Mouse (Mus musculus) CH12.LX (cell line): ENCODE measurements around the gene Trdn. TPM values are rescaled to one million over a fixed set of nuclear protein-coding genes. Genes with fewer than 3 reads are reported as not detected.

Experiments used
- DNase-seq: peaks from one replicate; pipeline ENCODE4 v3.0.0-alpha.2; 2013; ENCODE audit errors: extremely low read depth
- H3K27ac ChIP-seq: 2 replicates; pipeline ENCODE4 v1.5.1; 2012; ENCODE audit warnings: low read depth, mild to moderate bottlenecking, control low read depth, moderate library complexity; ENCODE audit not compliant: insufficient read depth
- H3K27me3 ChIP-seq: replicated peaks from 2 replicates; pipeline ENCODE3; 2012; ENCODE audit warnings: inconsistent platforms
- H3K36me3 ChIP-seq, 2 experiments: replicated peaks in 1 of 2; 2 replicates each; pipeline versions ENCODE3 to v1.6.1; 2012; ENCODE audit warnings: inconsistent platforms in 1 of 2, low read length in 1 of 2, mild to moderate bottlenecking in 1 of 2, mixed read lengths in 1 of 2, moderate library complexity in 1 of 2; ENCODE audit not compliant: control insufficient read depth in 1 of 2, insufficient read depth in 1 of 2
- H3K4me1 ChIP-seq, 2 experiments: 2 replicates each; pipeline ENCODE4 v1.6.1; 2012; ENCODE audit warnings: inconsistent platforms in 1 of 2, moderate library complexity in 1 of 2; ENCODE audit not compliant: insufficient read depth in 2 of 2, control insufficient read depth in 1 of 2
- H3K4me2 ChIP-seq: 2 replicates; pipeline ENCODE4 v1.6.1; 2012; ENCODE audit warnings: low read depth, mild to moderate bottlenecking, control low read depth; ENCODE audit not compliant: poor library complexity, insufficient read depth, severe bottlenecking
- H3K4me3 ChIP-seq, 3 experiments: fragments of 150-350 bp in 1 of 3; sonication (generic) in 1 of 3; replicated peaks in 1 of 3; 2 replicates each; pipeline versions ENCODE3 to v1.5.1; 2011 to 2012; ENCODE audit warnings: low read depth in 2 of 3, low read length in 2 of 3, mild to moderate bottlenecking in 2 of 3, moderate library complexity in 2 of 3, control low read depth in 1 of 3, improper control_type of control experiment in 1 of 3, inconsistent platforms in 1 of 3, mixed read lengths in 1 of 3; ENCODE audit not compliant: poor library complexity in 1 of 3
- H3K79me2 ChIP-seq: replicated peaks from 2 replicates; pipeline ENCODE4 v1.6.1; 2012; ENCODE audit warnings: mild to moderate bottlenecking, moderate library complexity; ENCODE audit not compliant: control insufficient read depth, poor library complexity, insufficient read depth, severe bottlenecking; ENCODE audit errors: extremely low read depth
- H3K9ac ChIP-seq: 2 replicates; pipeline ENCODE4 v1.6.1; 2012; ENCODE audit warnings: low read depth, mild to moderate bottlenecking, control low read depth, moderate library complexity; ENCODE audit not compliant: insufficient read depth
- H3K9me3 ChIP-seq: replicated peaks from 2 replicates; pipeline ENCODE3; 2012; ENCODE audit warnings: low read length, inconsistent platforms, mixed read lengths
- CHD1 ChIP-seq: IDR thresholded peaks from 2 replicates; pipeline ENCODE4 v1.6.1; 2012; ENCODE audit warnings: low read depth, low read length, improper control_type of control experiment, inconsistent platforms
- IRF4 ChIP-seq: IDR thresholded peaks from 2 replicates; pipeline ENCODE4 v1.6.1; 2014; ENCODE audit warnings: low read depth, mild to moderate bottlenecking, inconsistent platforms, low read length, improper control_type of control experiment
- JUND ChIP-seq: conservative IDR thresholded peaks from 2 replicates; pipeline ENCODE4 v1.6.1; 2011; ENCODE audit warnings: low read depth, low read length, improper control_type of control experiment
- KAT2A ChIP-seq: IDR thresholded peaks from 2 replicates; pipeline ENCODE4 v1.6.1; 2012; ENCODE audit warnings: low read length, improper control_type of control experiment, inconsistent platforms; ENCODE audit not compliant: insufficient replicate concordance
- MEF2A ChIP-seq: IDR thresholded peaks from 2 replicates; pipeline ENCODE4 v1.6.1; 2014; ENCODE audit warnings: low read depth, mild to moderate bottlenecking, inconsistent platforms, low read length, improper control_type of control experiment, borderline replicate concordance
- MXI1 ChIP-seq: IDR thresholded peaks from 2 replicates; pipeline ENCODE4 v1.6.1; 2011; ENCODE audit warnings: mild to moderate bottlenecking, low read depth, low read length, improper control_type of control experiment
- NELFE ChIP-seq: IDR thresholded peaks from 2 replicates; pipeline ENCODE4 v1.6.1; 2011; ENCODE audit warnings: low read depth, low read length, improper control_type of control experiment
- NRF1 ChIP-seq: IDR thresholded peaks from 2 replicates; pipeline ENCODE4 v1.6.1; 2014; ENCODE audit warnings: low read depth, mild to moderate bottlenecking, inconsistent platforms, low read length, improper control_type of control experiment, moderate library complexity
- PAX5 ChIP-seq: IDR thresholded peaks from 2 replicates; pipeline ENCODE4 v1.6.1; 2012; ENCODE audit warnings: low read length, inconsistent platforms, mixed read lengths
- POLR2A ChIP-seq: IDR thresholded peaks from 2 replicates; pipeline ENCODE4 v1.6.1; 2011; ENCODE audit warnings: low read depth, mild to moderate bottlenecking, improper control_type of control experiment, low read length
- RCOR1 ChIP-seq: conservative IDR thresholded peaks from 2 replicates; pipeline ENCODE4 v1.6.1; 2012; ENCODE audit warnings: low read depth, mild to moderate bottlenecking, inconsistent platforms, low read length, improper control_type of control experiment
- SMC3 ChIP-seq: IDR thresholded peaks from 2 replicates; pipeline ENCODE4 v1.6.1; 2011; ENCODE audit warnings: low read depth, low read length, improper control_type of control experiment
- TCF12 ChIP-seq: IDR thresholded peaks from 2 replicates; pipeline ENCODE4 v1.6.1; 2014; ENCODE audit warnings: low read depth, mild to moderate bottlenecking, inconsistent platforms, low read length, improper control_type of control experiment
- UBTF ChIP-seq: IDR thresholded peaks from 2 replicates; pipeline ENCODE4 v1.6.1; 2012; ENCODE audit warnings: low read depth, mild to moderate bottlenecking, inconsistent platforms, low read length, improper control_type of control experiment, moderate library complexity
- USF2 ChIP-seq: conservative IDR thresholded peaks from 2 replicates; pipeline ENCODE4 v1.6.1; 2011; ENCODE audit warnings: low read depth, low read length, improper control_type of control experiment
- ZC3H11A ChIP-seq: IDR thresholded peaks from 2 replicates; pipeline ENCODE4 v1.6.1; 2012; ENCODE audit warnings: low read depth, mild to moderate bottlenecking, inconsistent platforms, low read length, improper control_type of control experiment
- ZKSCAN1 ChIP-seq: IDR thresholded peaks from 2 replicates; pipeline ENCODE4 v1.6.1; 2012; ENCODE audit warnings: low read depth, inconsistent platforms, low read length, improper control_type of control experiment, borderline replicate concordance
- dilution Hi-C: fragments of 300-500 bp; cut with MboI; formaldehyde crosslinking; loops from 2 replicates; pipeline ENCODE4 v1.14.3; 2020; ENCODE audit warnings: low sequenced_read_pairs; ENCODE audit not compliant: extremely low pct_unique_long_range_greater_than_20kb, extremely low pct_ligation_motif_present
- in situ Hi-C: fragments of 300-500 bp; cut with MboI; formaldehyde crosslinking; loops from 3 replicates; pipeline ENCODE4 v1.14.3; 2019; ENCODE audit warnings: low sequenced_read_pairs, low pct_ligation_motif_present, low pct_unique_long_range_greater_than_20kb, mixed read lengths
- polyA plus RNA-seq: library from polyadenylated mRNA; unstranded; fragments of >175 nt; gene quantifications from 2 replicates; pipeline ENCODE4 v1.2.1, GENCODE M21; 2012; ENCODE audit warnings: low read depth; ENCODE audit not compliant: insufficient read length
- total RNA-seq, 2 experiments: library from RNA; depleted of rRNA; stranded (reverse); fragments of 300-350 nt in 1 of 2; fragments of >200 nt in 1 of 2; gene quantifications; 2 replicates each; pipeline ENCODE4 v1.2.3; 2012 to 2014

The Trdn gene
- total and polyA plus RNA-seq, 3 experiments, result not detected

DNA sequence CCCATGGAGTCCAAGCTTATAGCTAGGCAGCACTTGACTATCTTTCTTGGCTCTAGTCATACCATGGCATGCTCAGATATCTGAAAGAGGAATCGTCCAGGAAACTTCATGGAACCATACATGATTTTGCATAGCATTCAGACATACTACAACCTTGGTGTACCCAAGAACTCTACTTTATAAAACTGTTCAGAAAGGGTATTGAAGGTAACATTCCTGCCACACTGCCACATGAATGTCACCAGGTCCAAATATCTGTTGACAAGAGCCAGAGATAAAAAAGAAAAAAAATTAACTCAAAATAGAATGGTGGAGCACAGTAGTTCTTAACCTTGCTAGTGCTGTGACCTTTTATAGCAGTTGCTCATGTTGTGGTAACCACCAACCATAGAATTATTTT is 175.8 kb downstream of the Trdn start:
- peaks cover 11% of the 10 kb centered on the region for H3K9me3 ChIP-seq
- dilution Hi-C loops (no loop called here), in situ Hi-C loops (no loop called here)
- no peaks in the 10 kb centered on the region for H3K79me2 ChIP-seq
- no peaks in the 10 kb centered on the region for H3K36me3 ChIP-seq
- TF ChIP-seq MEF2A (no peak), KAT2A (no peak), MXI1 (no peak), NELFE (no peak), JUND (no peak), TCF12 (no peak), PAX5 (no peak), CHD1 (no peak), POLR2A (no peak), USF2 (no peak), NRF1 (no peak), IRF4 (no peak), SMC3 (no peak), ZC3H11A (no peak), ZKSCAN1 (no peak), RCOR1 (no peak)
- no peak overlapping the region for H3K27ac ChIP-seq
- DNase-seq, result no peak
- no peaks in the 10 kb centered on the region for H3K4me1 ChIP-seq
- H3K4me3 ChIP-seq, result no peak overlapping the region
- no peaks in the 10 kb centered on the region for H3K27me3 ChIP-seq
- H3K4me2 ChIP-seq, result no peak overlapping the region
- H3K9ac ChIP-seq, result no peak overlapping the region

DNA sequence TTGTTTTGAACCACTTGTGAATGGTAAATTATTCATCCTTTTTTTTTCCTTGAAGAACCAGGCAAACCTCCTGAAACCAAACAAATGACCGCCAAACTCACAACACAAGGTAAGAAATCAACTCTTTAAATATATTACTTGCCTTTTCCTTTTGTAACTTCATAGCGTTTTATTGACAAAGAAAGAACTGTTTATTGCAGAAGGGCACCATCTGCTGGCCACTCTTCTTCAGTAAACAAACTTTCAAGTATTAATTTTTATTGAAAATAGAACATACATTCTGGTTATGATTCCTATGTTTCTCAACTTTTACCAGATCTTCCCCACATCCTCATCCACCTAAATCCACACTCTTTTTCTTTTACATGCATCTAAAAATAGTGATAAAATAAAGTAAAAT is 224.6 kb downstream of the Trdn start:
- no peak for DNase-seq
- no peak overlapping the region for H3K4me2 ChIP-seq
- H3K4me3 ChIP-seq, result no peak overlapping the region
- no peak for TF ChIP-seq NRF1
- no peak for TF ChIP-seq KAT2A
- no peak for TF ChIP-seq UBTF
- in situ Hi-C loops (no loop called here), dilution Hi-C loops (no loop called here)
- no peaks in the 10 kb centered on the region for H3K27me3 ChIP-seq
- H3K36me3 ChIP-seq, result no peaks in the 10 kb centered on the region
- no peak overlapping the region for H3K9ac ChIP-seq
- H3K27ac ChIP-seq, result no peak overlapping the region
- peaks cover 22% of the 10 kb centered on the region for H3K9me3 ChIP-seq
- H3K4me1 ChIP-seq, result no peaks in the 10 kb centered on the region
- no peaks in the 10 kb centered on the region for H3K79me2 ChIP-seq
